Mouse (Mus musculus) E14TG2a.4 (cell line): ENCODE data around the gene Rd3l.
A peak's percentile ranks its signal among the peaks of the same experiment; 100 is the strongest.

ENCODE experiments used
- CTCF ChIP-seq: conservative IDR thresholded peaks from 2 replicates; pipeline ENCODE4 v1.5.1; 2014; ENCODE audit warnings: low read length
- NANOG ChIP-seq: IDR thresholded peaks from 2 replicates; pipeline ENCODE4 v1.6.1; 2014; ENCODE audit warnings: borderline replicate concordance, low read length, mixed read lengths
- POU5F1 ChIP-seq: IDR thresholded peaks from 2 replicates; pipeline ENCODE4 v1.6.1; 2014; ENCODE audit warnings: low read length, borderline replicate concordance

DNA sequence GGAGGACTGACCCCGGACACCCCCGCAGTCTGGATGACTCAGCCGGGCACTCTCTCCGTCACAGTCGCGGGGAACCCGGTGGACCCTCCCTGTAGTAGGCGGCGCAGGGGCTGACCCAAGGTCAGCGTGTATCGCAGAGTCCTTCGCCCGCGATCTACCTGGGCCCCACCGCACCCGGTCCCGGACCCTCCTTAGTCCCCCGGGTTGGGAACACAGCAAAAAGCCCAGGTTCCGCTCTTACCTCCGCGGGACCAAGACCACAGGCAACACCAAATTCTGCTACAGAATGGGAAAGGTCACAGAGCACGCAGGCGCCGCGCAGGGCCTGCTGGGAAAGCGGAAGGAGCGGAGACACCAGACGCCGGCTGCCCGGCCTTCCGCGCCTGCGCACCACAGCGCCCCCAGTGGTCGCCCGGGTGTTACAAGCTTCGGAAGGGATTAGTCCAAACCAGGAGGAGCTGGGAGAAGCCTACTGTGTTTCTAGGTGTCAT lies 14.4 kb downstream of the Rd3l start, which contains the start of gene Atp5mpl:
- peak; percentile 25; the same call in 1 of the 2 replicates for TF ChIP-seq CTCF
- TF ChIP-seq POU5F1, result no peak
- TF ChIP-seq NANOG, result no peak
